Mouse (Mus musculus) heart, embryonic 11.5 days (tissue): Measurements from ENCODE around the gene Sgo1. TPM values are rescaled to one million over a fixed set of nuclear protein-coding genes. Genes with fewer than 3 reads are reported as not detected.

ENCODE experiments used
- ATAC-seq: fragments of 200-750 bp; cut with Nextera tagmentation; replicated peaks from 2 replicates; pipeline ENCODE4 v1.8.0; 2017; ENCODE audit warnings: moderate library complexity; ENCODE audit not compliant: insufficient number of reproducible peaks, low FRiP score, low TSS enrichment
- H3K27ac ChIP-seq: fragments of 300-500 bp; sonication (generic); 2 replicates; pipeline ENCODE4 v1.5.1; 2014; ENCODE audit warnings: mild to moderate bottlenecking, low read depth, low read length
- H3K27me3 ChIP-seq: fragments of 300-500 bp; sonication (generic); 2 replicates; pipeline ENCODE4 v1.6.1; 2014; ENCODE audit warnings: mild to moderate bottlenecking, low read length, mixed read lengths; ENCODE audit not compliant: control insufficient read depth, insufficient read depth
- H3K36me3 ChIP-seq: fragments of 300-500 bp; sonication (generic); 2 replicates; pipeline ENCODE4 v1.6.1; 2014; ENCODE audit warnings: mild to moderate bottlenecking, low read length, moderate library complexity, mixed read lengths; ENCODE audit not compliant: control insufficient read depth, insufficient read depth
- H3K4me1 ChIP-seq: fragments of 300-500 bp; sonication (generic); 2 replicates; pipeline ENCODE4 v1.6.1; 2014; ENCODE audit warnings: low read length; ENCODE audit not compliant: control insufficient read depth, insufficient read depth
- H3K4me2 ChIP-seq: fragments of 300-500 bp; sonication (generic); 2 replicates; pipeline ENCODE4 v1.6.1; 2014; ENCODE audit warnings: mild to moderate bottlenecking, moderate library complexity
- H3K4me3 ChIP-seq: fragments of 300-500 bp; sonication (generic); 2 replicates; pipeline ENCODE4 v1.5.1; 2014; ENCODE audit warnings: low read depth, low read length
- H3K9ac ChIP-seq: fragments of 300-500 bp; sonication (generic); 2 replicates; pipeline ENCODE4 v1.6.1; 2014; ENCODE audit warnings: mild to moderate bottlenecking, low read depth, low read length, moderate library complexity
- H3K9me3 ChIP-seq: fragments of 300-500 bp; sonication (generic); replicated peaks from 2 replicates; pipeline ENCODE4 v1.6.1; 2016; ENCODE audit warnings: low read length; ENCODE audit not compliant: control insufficient read depth
- WGBS: fragments of 180-500 bp; shearing (Covaris S2); extraction: QIAGEN DNeasy Blood & Tissue Kit; methylation state at CpG from one replicate; pipeline ENCODE4 v1.1.7; 2014; ENCODE audit not compliant: insufficient replicate concordance; 5-methylcytosine and 5-hydroxymethylcytosine counted together
- polyA plus RNA-seq: library from polyadenylated mRNA; unstranded; fragments of >200 nt; fragmentation: Nextera tagmentation; extraction: Ambion mirVana; gene quantifications from 2 replicates; pipeline ENCODE4 v1.2.1, GENCODE M21; 2014

The Sgo1 gene
- polyA plus RNA-seq, 1 experiment from 2014 or later: 32.8 TPM

DNA sequence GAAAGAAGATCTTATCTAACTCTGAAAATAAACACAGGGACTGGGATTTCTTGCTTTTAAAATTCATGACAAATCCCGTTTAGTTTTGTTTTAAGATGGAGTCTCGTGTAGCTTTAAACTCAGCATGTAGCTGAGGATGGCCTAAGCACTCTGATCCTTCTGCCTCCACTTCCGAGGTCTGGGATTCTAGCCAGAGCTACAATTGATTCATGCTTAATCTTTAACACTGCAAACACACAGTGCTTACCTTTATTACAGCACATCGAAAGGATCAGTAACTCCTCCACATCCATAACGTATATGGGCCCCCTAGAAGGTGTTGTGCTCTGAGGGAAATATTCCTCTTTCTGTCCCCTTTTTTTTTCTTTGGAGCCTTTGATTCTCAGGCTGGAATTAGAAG lies 61.0 kb downstream of the Sgo1 start:
- ATAC-seq: no peak
- Histone ChIP-seq H3K4me1 (no peaks in the 10 kb centered on the region), H3K4me2 (no peak overlapping the region), H3K9me3 (no peaks in the 10 kb centered on the region), H3K4me3 (no peak overlapping the region), H3K36me3 (peaks cover 6% of the 10 kb centered on the region; the same call in 1 of the 2 replicates), H3K27ac (no peak overlapping the region), H3K27me3 (no peaks in the 10 kb centered on the region), H3K9ac (no peak overlapping the region)
- WGBS: 65% methylated on average over 5 of the region's 5 CpGs

DNA sequence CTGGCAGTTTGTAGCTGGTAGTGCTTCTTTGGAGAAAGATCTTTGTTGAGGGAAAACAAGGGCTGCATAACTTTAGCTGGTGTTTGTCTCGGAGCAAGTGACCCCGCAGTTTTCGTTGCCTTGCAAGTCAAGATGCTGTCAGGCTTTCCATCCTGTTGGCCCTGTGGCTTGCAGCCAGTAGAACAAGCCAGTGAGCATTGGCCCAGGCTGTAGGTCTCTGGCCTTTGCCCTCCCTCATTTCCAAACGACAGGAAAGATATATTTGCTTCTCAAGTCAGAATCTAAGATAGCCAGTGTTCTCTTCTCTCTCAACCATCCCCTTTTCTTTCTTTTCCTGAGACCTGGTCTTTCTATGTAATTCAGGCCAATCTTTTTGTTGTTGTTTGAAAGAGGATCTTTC lies 61.6 kb downstream of the Sgo1 start:
- Histone ChIP-seq H3K4me1 (no peaks in the 10 kb centered on the region), H3K27me3 (no peaks in the 10 kb centered on the region), H3K4me3 (no peak overlapping the region), H3K9ac (no peak overlapping the region), H3K9me3 (no peaks in the 10 kb centered on the region), H3K27ac (no peak overlapping the region), H3K36me3 (peaks cover 6% of the 10 kb centered on the region; the same call in 1 of the 2 replicates), H3K4me2 (no peak overlapping the region)
- ATAC-seq: no peak
- WGBS: 75% methylated on average over 4 of the region's 4 CpGs

DNA sequence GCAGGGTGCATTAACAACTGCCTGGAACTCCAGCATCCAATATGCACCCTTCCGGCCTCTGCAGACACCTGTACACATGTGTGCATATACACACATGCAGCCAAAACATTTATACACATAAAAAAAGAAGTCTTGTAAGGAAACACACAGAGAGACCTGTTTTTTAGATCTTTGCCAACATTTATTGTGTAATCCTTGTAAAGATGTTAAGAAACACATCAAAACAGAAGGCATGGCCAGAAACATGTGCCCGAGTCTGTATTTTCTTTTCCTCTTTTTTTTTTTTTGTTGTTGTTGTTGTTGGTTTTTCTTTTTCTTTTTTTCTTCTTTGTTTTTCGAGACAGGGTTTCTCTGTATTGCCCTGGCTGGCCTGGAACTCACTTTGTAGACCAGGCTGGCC lies 63.0 kb downstream of the Sgo1 start:
- Histone ChIP-seq H3K27ac (no peak overlapping the region), H3K27me3 (no peaks in the 10 kb centered on the region), H3K4me1 (no peaks in the 10 kb centered on the region), H3K36me3 (peaks cover 3% of the 10 kb centered on the region; the same call in 1 of the 2 replicates), H3K4me3 (no peak overlapping the region), H3K9me3 (no peaks in the 10 kb centered on the region), H3K4me2 (no peak overlapping the region), H3K9ac (no peak overlapping the region)
- ATAC-seq: no peak
- 85% methylated on average over 3 of the region's 3 CpGs for WGBS

Other genes starting within 250 kb of the Sgo1 start
- gene Efhb, start 226.0 kb downstream of the Sgo1 start, polyA plus RNA-seq: 0.21 and 0.33 TPM in 2 replicates
- 78.0 and 82.3 TPM in 2 replicates for gene Rab5a, start 210.1 kb downstream of the Sgo1 start, polyA plus RNA-seq
- gene Pp2d1, start 149.9 kb downstream of the Sgo1 start, polyA plus RNA-seq: 0.32 and 0.33 TPM in 2 replicates
- gene Kat2b, start 122.5 kb downstream of the Sgo1 start, polyA plus RNA-seq: 11.0 and 14.0 TPM in 2 replicates
- gene Sult1c2, start 157.0 kb upstream of the Sgo1 start, polyA plus RNA-seq: not detected in 2 replicates